ENCODE assay signal across 29 mouse cellular contexts in genomic region chr11:71911284-71911683, GRCm38 (mm10).
"Had no signal": no experiment of that assay in that cellular context is flagged by ENCODE, and none has a peak within 500 bp of the region (broad histone marks: within the 10 kb centered on the region; RNA-seq: fewer than 3 reads in every experiment).

No protein-coding gene starts in this region.

- H3K9me3 ChIP-seq: limb, embryonic 10.5 days; limb, embryonic 12.5 days; limb, embryonic 13.5 days; limb, embryonic 15.5 days; liver, embryonic 12.5 days; liver, embryonic 13.5 days; liver, embryonic 15.5 days; lung, embryonic 15.5 days; megakaryocyte, embryonic 14.5 days; midbrain, embryonic 10.5 days; midbrain, embryonic 12.5 days; midbrain, embryonic 13.5 days; midbrain, embryonic 15.5 days had no signal

- DNase-seq: left cerebral cortex, postnatal 4 days; liver; liver, embryonic 13.5 days; liver, postnatal 0 days; lung, adult 18-20 months; lung, adult 2 months; lung, embryonic 14.5 days; lung, postnatal 10 days; lung, postnatal 14 days; lung, postnatal 36 days; lung, postnatal 4 days; midbrain, embryonic 14.5 days had no signal

- H3K27me3 ChIP-seq: limb, embryonic 12.5 days; limb, embryonic 13.5 days; liver, embryonic 12.5 days; liver, embryonic 13.5 days; liver, embryonic 15.5 days; lung, embryonic 15.5 days; megakaryocyte, embryonic 14.5 days; midbrain, embryonic 12.5 days; midbrain, embryonic 13.5 days; midbrain, embryonic 15.5 days had no signal

- H3K36me3 ChIP-seq: limb, embryonic 10.5 days; limb, embryonic 12.5 days; limb, embryonic 13.5 days; limb, embryonic 15.5 days; liver, embryonic 12.5 days; liver, embryonic 13.5 days; liver, embryonic 15.5 days; lung, embryonic 15.5 days; midbrain, embryonic 10.5 days; midbrain, embryonic 12.5 days; midbrain, embryonic 13.5 days; midbrain, embryonic 15.5 days had no signal

- H3K27ac ChIP-seq: limb, embryonic 10.5 days; limb, embryonic 12.5 days; limb, embryonic 13.5 days; limb, embryonic 15.5 days; liver, embryonic 12.5 days; liver, embryonic 13.5 days; liver, embryonic 14.5 days; liver, embryonic 15.5 days; lung, embryonic 15.5 days; macrophage; midbrain, embryonic 10.5 days; midbrain, embryonic 12.5 days; midbrain, embryonic 13.5 days; midbrain, embryonic 15.5 days had no signal

- H3K4me3 ChIP-seq: limb, embryonic 10.5 days; limb, embryonic 12.5 days; limb, embryonic 13.5 days; limb, embryonic 15.5 days; liver, embryonic 12.5 days; liver, embryonic 13.5 days; liver, embryonic 15.5 days; lung, embryonic 15.5 days; megakaryocyte, embryonic 14.5 days; midbrain, embryonic 10.5 days; midbrain, embryonic 12.5 days; midbrain, embryonic 13.5 days; midbrain, embryonic 15.5 days; myocyte had no signal

- H3K4me2 ChIP-seq: limb, embryonic 12.5 days; limb, embryonic 13.5 days; limb, embryonic 15.5 days; liver, embryonic 11.5 days; liver, embryonic 12.5 days; liver, embryonic 13.5 days; liver, embryonic 15.5 days; lung, embryonic 14.5 days; lung, embryonic 15.5 days; midbrain, embryonic 11.5 days; midbrain, embryonic 12.5 days; midbrain, embryonic 13.5 days; midbrain, embryonic 15.5 days had no signal

- H3K9ac ChIP-seq: limb, embryonic 12.5 days; limb, embryonic 13.5 days; limb, embryonic 15.5 days; liver, embryonic 12.5 days; liver, embryonic 13.5 days; liver, embryonic 14.5 days; liver, embryonic 15.5 days; liver, postnatal 0 days; lung, embryonic 14.5 days; lung, embryonic 15.5 days; midbrain, embryonic 12.5 days; midbrain, embryonic 13.5 days; midbrain, embryonic 15.5 days had no signal

- H3K4me1 ChIP-seq: limb, embryonic 13.5 days; limb, embryonic 15.5 days; liver, embryonic 12.5 days; liver, embryonic 13.5 days; liver, embryonic 15.5 days; lung, embryonic 15.5 days; megakaryocyte, embryonic 14.5 days; midbrain, embryonic 12.5 days; midbrain, embryonic 13.5 days; midbrain, embryonic 15.5 days had no signal
